ENCODE assay signal across 5 mouse cellular contexts in the genomic region with DNA sequence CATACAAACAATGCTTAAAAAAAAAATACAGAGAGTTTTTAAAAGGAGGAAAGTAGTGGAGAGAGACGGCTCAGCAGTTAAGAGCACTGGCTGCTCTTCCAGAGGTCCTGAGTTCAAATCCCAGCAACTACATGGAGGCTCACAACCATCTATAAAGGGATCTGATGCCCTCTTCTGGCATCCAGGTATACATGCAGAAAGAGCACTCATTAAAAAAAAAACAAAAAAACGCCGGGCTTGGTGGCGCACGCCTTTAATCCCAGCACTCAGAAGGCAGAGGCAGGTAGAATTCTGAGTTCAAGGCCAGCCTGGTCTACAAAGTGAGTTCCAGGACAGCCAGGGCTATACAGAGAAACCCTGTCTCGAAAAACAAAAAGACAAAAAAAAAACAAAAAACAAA. TPM values are rescaled to one million over a fixed set of nuclear protein-coding genes. Genes with fewer than 3 reads are reported as not detected.
DNase-seq lines count a peak whose midpoint lies in the region; ATAC-seq and TF ChIP-seq lines count a peak whose summit lies in the region.
"Not testable (repeated sequence)": the region's sequence is repeated elsewhere in the genome, so short reads cannot be mapped to it uniquely, and the experiment has no call there.

No protein-coding gene starts in this region.

- not testable (repeated sequence) for TF ChIP-seq POLR2A in CH12.LX (IDR thresholded peaks at IDR 0.05; ENCODE audit: low read depth, low read length); MEL (IDR thresholded peaks at IDR 0.05; ENCODE audit: control insufficient read depth in 1 of 2, insufficient read depth in 1 of 2, low read depth in 1 of 2, low read length in 2 of 2, poor library complexity in 1 of 2)

- H3K9ac ChIP-seq in CH12.LX (ENCODE audit: insufficient read depth, low read depth); MEL (ENCODE audit: control insufficient read depth, low read depth, low read length, poor library complexity, severe bottlenecking); liver, embryonic 13.5 days; stomach, postnatal 0 days (ENCODE audit: low read length): not testable (repeated sequence)

- not testable (repeated sequence) for DNase-seq in CH12.LX (ENCODE audit: extremely low read depth); MEL (ENCODE audit: low read depth, low spot score); liver, embryonic 13.5 days; stomach, postnatal 0 days (ENCODE audit: low spot score)
- peak; percentile 34 for DNase-seq in R1 (ENCODE audit: low read depth, low spot score)

- H3K4me2 ChIP-seq in CH12.LX (ENCODE audit: insufficient read depth, low read depth, poor library complexity, severe bottlenecking); stomach, postnatal 0 days (replicated peaks; ENCODE audit: low read depth): not testable (repeated sequence)
- peak overlapping the region; percentile 17; the same call in 1 of the 2 replicates for H3K4me2 ChIP-seq in liver, embryonic 13.5 days

- peaks cover 2 to 36% of the 10 kb centered on the region in 2 experiments; a peak in 3 of 4 replicates for H3K4me1 ChIP-seq in CH12.LX (ENCODE audit: control insufficient read depth in 1 of 2, insufficient read depth in 2 of 2)
- H3K4me1 ChIP-seq in MEL (ENCODE audit: control insufficient read depth in 1 of 2, insufficient read depth in 2 of 2, low read length in 2 of 2) = peaks cover 16 to 23% of the 10 kb centered on the region in 2 experiments; a peak in 3 of 4 replicates
- peaks cover 70% of the 10 kb centered on the region for H3K4me1 ChIP-seq in liver, embryonic 13.5 days (replicated peaks)
- not testable (repeated sequence) for H3K4me1 ChIP-seq in stomach, postnatal 0 days (replicated peaks; ENCODE audit: control insufficient read depth, insufficient read depth)

- TF ChIP-seq EP300 in CH12.LX (IDR thresholded peaks at IDR 0.05; ENCODE audit: low read length); MEL (IDR thresholded peaks at IDR 0.05; ENCODE audit: low read depth in 1 of 2, low read length in 2 of 2); stomach, postnatal 0 days (optimal IDR thresholded peaks at IDR 0.05): not testable (repeated sequence)

- in situ Hi-C loops in CH12.LX (cut with MboI; ENCODE audit: low pct_ligation_motif_present, low pct_unique_long_range_greater_than_20kb, low sequenced_read_pairs) = not testable (repeated sequence)

- not testable (repeated sequence) for TF ChIP-seq RAD21 in CH12.LX (IDR thresholded peaks at IDR 0.05; ENCODE audit: low read depth, low read length); MEL (IDR thresholded peaks at IDR 0.05; ENCODE audit: low read depth, low read length)

- not testable (repeated sequence) for H3K9me3 ChIP-seq in CH12.LX (replicated peaks; ENCODE audit: low read length); MEL (replicated peaks; ENCODE audit: insufficient read depth, low read length); liver, embryonic 13.5 days (replicated peaks); stomach, postnatal 0 days (ENCODE audit: control insufficient read depth, low read length)

- TF ChIP-seq CTCF in CH12.LX (conservative IDR thresholded peaks at IDR 0.05 in 1 of 2, IDR thresholded peaks at IDR 0.05 in 1 of 2; ENCODE audit: low read depth in 2 of 2, low read length in 2 of 2) = not testable (repeated sequence)
- TF ChIP-seq CTCF in MEL (IDR thresholded peaks at IDR 0.05 in 2 of 3, conservative IDR thresholded peaks at IDR 0.05 in 1 of 3; ENCODE audit: control insufficient read depth in 1 of 3, insufficient read depth in 1 of 3, low read depth in 2 of 3, low read length in 3 of 3, poor library complexity in 1 of 3, severe bottlenecking in 1 of 3) = peak in 1 of 3 experiments; percentile 15; a peak in 1 of 6 replicates
- TF ChIP-seq CTCF in stomach, postnatal 0 days (IDR thresholded peaks at IDR 0.05; ENCODE audit: low read depth) = 0 out of 2 replicates have a peak, but pooled peaks have one; percentile 24

- not testable (repeated sequence) for ATAC-seq in liver, embryonic 13.5 days (ENCODE audit: low read depth); stomach, postnatal 0 days (ENCODE audit: low FRiP score, low TSS enrichment)

- H3K4me3 ChIP-seq in CH12.LX (replicated peaks in 1 of 3; ENCODE audit: low read depth in 2 of 3, low read length in 2 of 3, poor library complexity in 1 of 3); MEL (ENCODE audit: control insufficient read depth in 1 of 2, insufficient read depth in 1 of 2, low read depth in 2 of 2, low read length in 2 of 2); liver, embryonic 13.5 days (replicated peaks); stomach, postnatal 0 days (ENCODE audit: low read depth, low read length): not testable (repeated sequence)

- 69% methylated on average over 6 of the region's 6 CpGs for whole genome bisulfite sequencing in liver, embryonic 13.5 days (ENCODE audit: insufficient replicate concordance)
- WGBS in stomach, postnatal 0 days = 87% methylated on average over 6 of the region's 6 CpGs

- H3K36me3 ChIP-seq in CH12.LX (replicated peaks in 1 of 2; ENCODE audit: control insufficient read depth in 1 of 2, insufficient read depth in 1 of 2, low read length in 1 of 2) (peaks cover 0 to 33% of the 10 kb centered on the region in 2 experiments), MEL (ENCODE audit: control insufficient read depth in 1 of 2, insufficient read depth in 2 of 2, low read length in 2 of 2) (peaks cover 36 to 60% of the 10 kb centered on the region in 2 experiments)
- peaks cover 17% of the 10 kb centered on the region for H3K36me3 ChIP-seq in liver, embryonic 13.5 days
- H3K36me3 ChIP-seq in stomach, postnatal 0 days (ENCODE audit: control insufficient read depth, insufficient read depth, low read length) = not testable (repeated sequence)

- dilution Hi-C loops in CH12.LX (cut with MboI; ENCODE audit: extremely low pct_ligation_motif_present, extremely low pct_unique_long_range_greater_than_20kb, low sequenced_read_pairs) = not testable (repeated sequence)

- H3K27ac ChIP-seq in CH12.LX (ENCODE audit: insufficient read depth, low read depth); MEL (ENCODE audit: control insufficient read depth, low read depth, low read length); liver, embryonic 13.5 days; stomach, postnatal 0 days (replicated peaks): not testable (repeated sequence)

- H3K79me2 ChIP-seq in CH12.LX (replicated peaks; ENCODE audit: control insufficient read depth, extremely low read depth, insufficient read depth, poor library complexity, severe bottlenecking) (peaks cover 80% of the 10 kb centered on the region), MEL (ENCODE audit: control insufficient read depth, insufficient read depth, low read length, poor library complexity) (peaks cover 83% of the 10 kb centered on the region)

- not testable (repeated sequence) for H3K27me3 ChIP-seq in CH12.LX (replicated peaks); MEL (ENCODE audit: control insufficient read depth in 1 of 2, insufficient read depth in 2 of 2, low read length in 2 of 2); liver, embryonic 13.5 days; stomach, postnatal 0 days (ENCODE audit: control insufficient read depth, insufficient read depth, low read length)

RNA-seq across cellular contexts. Expression of gene Ppm1g, which starts 3.9 kb away (rescaled TPM):
- total RNA-seq in CH12.LX (2012; rRNA removed) = 182 and 225 TPM in 2 replicates
- total RNA-seq in CH12.LX (2014; rRNA removed) = 96.9 and 97.8 TPM in 2 replicates
- polyA plus RNA-seq in CH12.LX (2012; ENCODE audit: insufficient read length, low read depth) = 366 and 383 TPM in 2 replicates
- 374 and 408 TPM in 2 replicates for total RNA-seq in MEL (2012; rRNA removed)
- 100 to 1,000 TPM; 169 to 639 TPM for polyA plus RNA-seq in MEL (2012; ENCODE audit: insufficient read depth in 1 of 2, insufficient read length in 2 of 2, low read depth in 1 of 2, low replicate concordance in 2 of 2, missing spikeins in 1 of 2)
- polyA plus RNA-seq in liver, embryonic 13.5 days (2015; fragmentation: Nextera tagmentation; extraction: Ambion mirVana) = 169 and 174 TPM in 2 replicates
- 57.8 and 59.4 TPM in 2 replicates for polyA plus RNA-seq in stomach, postnatal 0 days (2015; fragmentation: Nextera tagmentation; extraction: Ambion mirVana)

RNA-seq across cellular contexts. Expression of gene Zfp513, which starts 14.5 kb away (rescaled TPM):
- total RNA-seq in CH12.LX (2012; rRNA removed) (6.9 and 7.4 TPM in 2 replicates), CH12.LX (2014; rRNA removed) (2.4 and 3.6 TPM in 2 replicates), MEL (2012; rRNA removed) (6.0 and 7.0 TPM in 2 replicates)
- polyA plus RNA-seq in CH12.LX (2012; ENCODE audit: insufficient read length, low read depth) (10.2 and 12.8 TPM in 2 replicates), MEL (2012; ENCODE audit: insufficient read depth in 1 of 2, insufficient read length in 2 of 2, low read depth in 1 of 2, low replicate concordance in 2 of 2, missing spikeins in 1 of 2) (10 to 100 TPM in 1 of 2 experiments, not detected in 1; 15.2 TPM)
- 2.3 and 2.6 TPM in 2 replicates for polyA plus RNA-seq in liver, embryonic 13.5 days (2015; fragmentation: Nextera tagmentation; extraction: Ambion mirVana)
- polyA plus RNA-seq in stomach, postnatal 0 days (2015; fragmentation: Nextera tagmentation; extraction: Ambion mirVana) = 4.8 and 5.3 TPM in 2 replicates

RNA-seq across cellular contexts. Expression of gene Eif2b4, which starts 23.3 kb away (rescaled TPM):
- total RNA-seq in CH12.LX (2012; rRNA removed) = 56.8 and 75.0 TPM in 2 replicates
- total RNA-seq in CH12.LX (2014; rRNA removed) = 26.8 and 29.0 TPM in 2 replicates
- 99.5 and 106 TPM in 2 replicates for polyA plus RNA-seq in CH12.LX (2012; ENCODE audit: insufficient read length, low read depth)
- 126 and 151 TPM in 2 replicates for total RNA-seq in MEL (2012; rRNA removed)
- polyA plus RNA-seq in MEL (2012; ENCODE audit: insufficient read depth in 1 of 2, insufficient read length in 2 of 2, low read depth in 1 of 2, low replicate concordance in 2 of 2, missing spikeins in 1 of 2) = 100 to 1,000 TPM in 1 of 2 experiments, not detected in 1; 282 TPM
- 57.1 and 64.0 TPM in 2 replicates for polyA plus RNA-seq in liver, embryonic 13.5 days (2015; fragmentation: Nextera tagmentation; extraction: Ambion mirVana)
- polyA plus RNA-seq in stomach, postnatal 0 days (2015; fragmentation: Nextera tagmentation; extraction: Ambion mirVana) = 44.2 and 47.7 TPM in 2 replicates

RNA-seq across cellular contexts. Expression of gene Snx17, which starts 23.5 kb away (rescaled TPM):
- total RNA-seq in CH12.LX (2012; rRNA removed) (61.5 and 73.9 TPM in 2 replicates), CH12.LX (2014; rRNA removed) (52.6 and 56.7 TPM in 2 replicates), MEL (2012; rRNA removed) (67.3 and 85.1 TPM in 2 replicates)
- polyA plus RNA-seq in CH12.LX (2012; ENCODE audit: insufficient read length, low read depth) (59.2 and 63.9 TPM in 2 replicates), MEL (2012; ENCODE audit: insufficient read depth in 1 of 2, insufficient read length in 2 of 2, low read depth in 1 of 2, low replicate concordance in 2 of 2, missing spikeins in 1 of 2) (10 to 100 TPM in 1 of 2 experiments, not detected in 1; 85.6 TPM)
- polyA plus RNA-seq in liver, embryonic 13.5 days (2015; fragmentation: Nextera tagmentation; extraction: Ambion mirVana) = 49.6 and 49.7 TPM in 2 replicates
- 80.3 and 83.2 TPM in 2 replicates for polyA plus RNA-seq in stomach, postnatal 0 days (2015; fragmentation: Nextera tagmentation; extraction: Ambion mirVana)

RNA-seq across cellular contexts. Expression of gene Nrbp1, which starts 24.1 kb away (rescaled TPM):
- 36.6 and 40.4 TPM in 2 replicates for total RNA-seq in CH12.LX (2012; rRNA removed)
- 40.5 and 41.5 TPM in 2 replicates for total RNA-seq in CH12.LX (2014; rRNA removed)
- polyA plus RNA-seq in CH12.LX (2012; ENCODE audit: insufficient read length, low read depth) = 34.5 and 36.1 TPM in 2 replicates
- 40.5 and 42.0 TPM in 2 replicates for total RNA-seq in MEL (2012; rRNA removed)
- polyA plus RNA-seq in MEL (2012; ENCODE audit: insufficient read depth in 1 of 2, insufficient read length in 2 of 2, low read depth in 1 of 2, low replicate concordance in 2 of 2, missing spikeins in 1 of 2) = 10 to 100 TPM in 1 of 2 experiments, not detected in 1; 55.2 TPM
- 47.7 and 54.7 TPM in 2 replicates for polyA plus RNA-seq in liver, embryonic 13.5 days (2015; fragmentation: Nextera tagmentation; extraction: Ambion mirVana)
- polyA plus RNA-seq in stomach, postnatal 0 days (2015; fragmentation: Nextera tagmentation; extraction: Ambion mirVana) = 95.3 and 95.9 TPM in 2 replicates
